Mouse (Mus musculus) testis, adult 2 months (tissue): Measurements from ENCODE around the gene Sardh. TPM values are rescaled to one million over a fixed set of nuclear protein-coding genes. Genes with fewer than 3 reads are reported as not detected.

Source experiments
- H3K27ac ChIP-seq: fragments of 200-500 bp; 2 replicates; pipeline ENCODE4 v1.5.1; 2012; ENCODE audit warnings: low read depth, low read length; ENCODE audit not compliant: control insufficient read depth, insufficient read depth
- H3K27me3 ChIP-seq: fragments of 200-500 bp; 2 replicates; pipeline ENCODE4 v1.6.1; 2012; ENCODE audit warnings: mild to moderate bottlenecking, low read length, moderate library complexity; ENCODE audit not compliant: control insufficient read depth, insufficient read depth
- H3K36me3 ChIP-seq: fragments of 200-500 bp; 2 replicates; pipeline ENCODE4 v1.6.1; 2012; ENCODE audit warnings: mild to moderate bottlenecking, low read length; ENCODE audit not compliant: control insufficient read depth, insufficient read depth
- H3K4me1 ChIP-seq: fragments of 200-500 bp; 2 replicates; pipeline ENCODE4 v1.6.1; 2012; ENCODE audit warnings: low read length; ENCODE audit not compliant: control insufficient read depth, insufficient read depth
- H3K4me3 ChIP-seq: fragments of 200-500 bp; 2 replicates; pipeline ENCODE4 v1.5.1; 2012; ENCODE audit warnings: low read depth, mild to moderate bottlenecking, low read length, moderate library complexity, mixed read lengths; ENCODE audit not compliant: control insufficient read depth
- CTCF ChIP-seq: fragments of 200-500 bp; IDR thresholded peaks from 2 replicates; pipeline ENCODE4 v1.5.1; 2012; ENCODE audit warnings: low read depth, mild to moderate bottlenecking, inconsistent platforms, low read length, moderate library complexity; ENCODE audit not compliant: control insufficient read depth, insufficient read depth, insufficient replicate concordance
- POLR2A ChIP-seq: fragments of 200-500 bp; IDR thresholded peaks from 2 replicates; pipeline ENCODE4 v1.6.1; 2012; ENCODE audit warnings: low read depth, mild to moderate bottlenecking, inconsistent platforms, low read length, moderate library complexity; ENCODE audit not compliant: control insufficient read depth
- polyA plus RNA-seq: library from polyadenylated mRNA; depleted of rRNA; stranded (reverse); fragments of >200 nt; gene quantifications from 2 replicates; pipeline ENCODE4 v1.2.3, GENCODE M21; 2012; rRNA removed

The Sardh gene
- polyA plus RNA-seq, result 1.7 and 3.1 TPM in 2 replicates

DNA sequence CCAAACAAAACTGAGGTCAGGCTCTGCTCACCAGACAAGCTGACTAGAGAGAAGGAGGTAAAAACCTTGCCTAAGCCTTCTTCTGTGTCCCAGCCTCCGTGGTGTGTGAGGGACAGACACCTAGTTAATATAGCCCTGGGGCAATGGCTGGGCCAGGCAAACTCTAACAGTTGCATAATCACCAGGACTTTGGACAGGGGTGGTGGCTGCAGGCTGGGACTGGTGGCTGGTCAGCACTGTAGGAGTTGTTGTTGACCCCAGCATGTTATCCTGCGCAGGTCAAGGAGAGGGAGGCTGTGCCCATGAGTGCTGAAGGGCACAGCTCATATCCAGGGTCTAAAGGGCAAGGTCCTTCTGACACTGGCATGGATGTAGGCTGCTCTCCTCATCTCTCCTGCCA, at the start of gene Sardh:
TSS of gene Sardh (minus strand) at position 127 of the 400 bp plus-strand sequence.
- Histone ChIP-seq H3K4me1 (no peaks in the 10 kb centered on the region; the same call in 1 of the 2 replicates), H3K27me3 (no peaks in the 10 kb centered on the region), H3K4me3 (no peak within 1 kb of the TSS), H3K27ac (no peak within 1 kb of the TSS), H3K36me3 (no peaks in the 10 kb centered on the region)
- no peak for TF ChIP-seq CTCF
- no peak for TF ChIP-seq POLR2A

DNA sequence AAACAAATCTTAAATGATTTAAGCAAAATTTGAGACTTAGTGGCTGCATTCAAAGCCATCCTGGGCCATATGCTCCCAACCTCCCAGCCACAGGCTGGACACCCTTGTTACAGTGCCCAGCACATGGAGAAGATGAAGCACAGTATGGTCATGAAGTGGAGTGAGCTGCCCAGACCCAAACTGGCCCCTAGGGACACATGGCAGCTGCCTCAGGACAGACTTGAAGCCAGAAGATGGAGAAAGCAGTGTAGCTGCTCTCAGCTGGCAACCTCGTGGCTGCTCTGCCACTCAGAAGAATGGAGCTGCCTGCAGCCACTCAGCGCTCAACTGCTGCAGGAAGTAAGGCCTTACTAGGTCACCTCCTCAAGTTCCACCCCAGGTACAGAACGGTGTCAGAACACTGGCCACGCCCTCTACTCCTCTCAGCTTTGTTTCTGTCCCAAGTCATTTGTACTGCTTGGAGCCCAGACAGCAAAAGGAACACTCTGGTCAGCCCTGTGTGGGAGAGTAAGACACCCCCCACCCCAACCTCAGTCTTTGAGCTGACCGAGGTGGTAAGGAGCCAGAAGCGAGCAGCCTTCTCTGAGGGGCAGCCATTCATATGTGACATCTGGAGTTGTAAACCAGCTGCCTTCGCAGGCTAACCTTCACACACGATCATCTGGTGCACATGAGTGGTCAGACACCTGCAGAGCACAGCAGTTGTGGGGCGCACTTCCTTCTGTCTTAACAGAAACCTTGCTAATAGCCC, 48.7 kb upstream of the Sardh start:
- Histone ChIP-seq H3K36me3 (no peaks in the 10 kb centered on the region), H3K27me3 (no peaks in the 10 kb centered on the region)
- TF ChIP-seq CTCF, result no peak
- no peak for TF ChIP-seq POLR2A

DNA sequence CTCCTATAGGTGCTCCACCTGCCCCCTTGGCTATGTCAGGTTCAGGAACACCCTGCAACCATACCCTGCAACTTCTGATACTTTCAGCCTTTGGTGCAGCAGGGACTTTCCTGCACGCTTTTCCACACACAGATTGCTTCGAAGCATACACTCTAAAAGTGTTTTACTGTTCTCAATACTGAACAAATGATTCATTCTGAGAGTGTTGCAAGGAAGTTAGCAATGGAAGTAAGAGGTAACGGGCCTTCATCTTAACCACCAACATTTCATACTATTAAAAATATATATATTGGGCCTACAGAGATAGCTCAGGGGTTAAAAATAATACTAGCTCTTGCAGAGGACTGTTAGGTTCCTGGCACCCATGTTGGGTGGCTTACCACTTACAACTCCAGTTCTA, 46.6 kb upstream of the Sardh start:
- TF ChIP-seq POLR2A, result no peak
- no peak for TF ChIP-seq CTCF
- H3K4me1 ChIP-seq, result no peaks in the 10 kb centered on the region
- H3K4me3 ChIP-seq, result no peak overlapping the region
- no peaks in the 10 kb centered on the region for H3K27me3 ChIP-seq
- H3K36me3 ChIP-seq, result no peaks in the 10 kb centered on the region
- H3K27ac ChIP-seq, result no peak overlapping the region

More for the DNA sequence above, 48.7 kb upstream of the Sardh start:
- no peak overlapping the region for H3K27ac ChIP-seq
- no peak overlapping the region for H3K4me3 ChIP-seq
- H3K4me1 ChIP-seq, result peaks cover 2% of the 10 kb centered on the region; the same call in 1 of the 2 replicates

DNA sequence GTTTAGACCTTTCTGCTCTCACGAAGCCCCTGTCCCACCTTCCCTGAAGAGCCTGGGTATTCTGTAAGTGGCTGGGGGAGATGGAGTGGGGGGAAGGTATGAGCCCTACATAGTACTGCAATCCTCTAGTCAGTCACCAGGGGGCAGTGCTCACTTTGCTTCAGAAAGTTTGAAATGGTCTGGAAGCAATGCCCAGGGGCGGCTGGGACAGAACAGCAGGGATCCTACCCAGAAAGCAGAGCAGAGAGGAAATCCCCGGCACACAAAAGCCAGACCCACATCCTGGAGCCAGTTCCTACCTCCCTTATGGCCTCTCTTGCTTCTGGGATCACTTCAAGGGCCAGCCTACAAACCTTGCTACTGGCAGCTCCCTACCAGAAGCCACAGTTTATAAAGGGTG, 40.9 kb upstream of the Sardh start:
- TF ChIP-seq CTCF (peak; percentile 60; the same call in 1 of the 2 replicates), POLR2A (no peak)
- H3K36me3 ChIP-seq, result no peaks in the 10 kb centered on the region
- H3K27ac ChIP-seq, result no peak overlapping the region
- H3K4me3 ChIP-seq, result no peak overlapping the region
- no peaks in the 10 kb centered on the region for H3K4me1 ChIP-seq
- H3K27me3 ChIP-seq, result no peaks in the 10 kb centered on the region

DNA sequence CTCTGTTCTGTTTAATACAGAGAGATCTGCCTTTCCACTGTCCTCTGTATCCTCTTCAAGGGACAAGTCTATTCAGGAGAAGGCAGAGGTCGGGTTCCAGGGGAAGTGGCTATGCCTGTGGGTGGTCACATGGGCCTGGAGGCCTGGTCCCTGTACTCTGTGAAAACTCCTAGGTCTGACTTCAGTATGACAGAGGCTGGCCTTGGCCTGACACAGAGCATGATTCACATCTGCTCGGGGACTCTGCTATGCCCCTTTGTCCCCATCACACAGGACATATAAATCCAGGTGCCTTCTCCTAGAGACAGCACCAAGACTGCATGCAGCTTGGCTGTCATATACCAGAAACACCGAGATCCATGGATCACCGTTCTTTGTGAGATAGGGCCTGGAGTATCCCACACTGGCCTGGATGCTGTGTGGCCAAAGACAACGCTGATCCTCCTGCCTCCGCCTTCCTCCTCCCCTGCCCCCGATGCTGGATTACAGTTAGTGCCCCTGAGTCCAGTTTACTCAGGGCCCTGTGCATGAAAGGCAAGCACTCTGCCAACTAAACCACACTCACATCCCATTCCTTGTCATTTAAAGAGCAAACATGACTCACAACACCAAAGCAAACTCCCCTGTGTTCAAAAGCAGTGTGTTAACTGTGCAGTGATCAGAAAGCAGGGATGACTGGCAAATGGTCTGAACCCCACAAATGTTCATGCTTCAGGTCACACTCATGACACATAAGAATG, 39.0 kb upstream of the Sardh start:
- Histone ChIP-seq H3K27ac (no peak overlapping the region), H3K4me1 (no peaks in the 10 kb centered on the region), H3K4me3 (no peak overlapping the region), H3K27me3 (no peaks in the 10 kb centered on the region), H3K36me3 (no peaks in the 10 kb centered on the region)
- TF ChIP-seq POLR2A, result no peak
- TF ChIP-seq CTCF, result no peak

DNA sequence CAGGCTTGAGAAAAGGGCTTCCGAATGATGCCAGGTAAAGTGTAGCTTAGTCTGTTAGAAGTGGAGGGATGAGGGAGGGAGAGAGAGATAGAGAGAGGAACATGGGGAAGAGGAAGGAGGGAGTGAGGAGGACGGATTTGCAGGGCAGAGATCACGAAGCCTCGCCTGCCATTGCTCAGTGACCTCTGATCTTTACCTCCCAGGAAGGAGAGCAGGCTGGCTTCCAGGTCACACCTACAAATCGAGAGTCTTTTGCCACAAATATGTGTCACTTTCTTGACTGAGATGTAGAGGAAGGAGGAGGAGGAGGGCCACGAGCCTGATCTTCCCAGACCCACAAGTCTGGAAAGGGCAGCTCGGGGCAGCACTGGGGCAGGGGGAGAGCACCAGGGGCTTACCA, 36.3 kb upstream of the Sardh start:
- no peaks in the 10 kb centered on the region for H3K4me1 ChIP-seq
- H3K27me3 ChIP-seq, result no peaks in the 10 kb centered on the region
- TF ChIP-seq CTCF (no peak), POLR2A (no peak)
- H3K27ac ChIP-seq, result no peak overlapping the region
- no peaks in the 10 kb centered on the region for H3K36me3 ChIP-seq
- no peak overlapping the region for H3K4me3 ChIP-seq

DNA sequence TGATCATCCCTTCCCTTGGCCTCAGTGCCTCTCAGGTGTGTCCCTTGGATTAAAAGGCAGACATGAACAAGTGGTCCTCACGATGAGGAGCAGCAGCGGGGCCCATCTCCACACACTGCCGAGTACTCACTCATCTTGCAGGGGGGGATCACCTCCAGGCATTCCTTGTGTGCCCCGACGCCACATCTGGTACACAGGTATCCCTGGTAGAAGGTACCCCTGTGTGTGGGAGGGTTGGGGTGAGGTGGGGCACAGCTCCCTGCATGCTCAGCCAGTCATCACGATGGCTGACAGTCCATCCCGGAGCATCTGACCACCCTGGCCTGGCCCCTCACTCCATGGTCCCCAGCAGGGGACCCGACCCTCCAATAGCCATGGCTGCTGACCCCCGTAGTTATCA, 33.6 kb upstream of the Sardh start:
- no peak for TF ChIP-seq POLR2A
- TF ChIP-seq CTCF, result no peak
- no peaks in the 10 kb centered on the region for H3K36me3 ChIP-seq

More for the DNA sequence above, 33.6 kb upstream of the Sardh start:
- Histone ChIP-seq H3K4me3 (no peak overlapping the region), H3K4me1 (no peaks in the 10 kb centered on the region), H3K27me3 (no peaks in the 10 kb centered on the region), H3K27ac (no peak overlapping the region)
